Mouse (Mus musculus): ENCODE measurements around the gene Ank3.

The Ank3 gene

GRCm38 (mm10) chr10:69384640-69385039, 13.9 kb upstream of the Ank3 start:
- H3K36me3 ChIP-seq (ENCODE audit: control insufficient read depth, insufficient read depth, low read length, poor library complexity, severe bottlenecking): no peaks in the 10 kb centered on the region
- H3K27me3 ChIP-seq (ENCODE audit: control insufficient read depth, insufficient read depth, low read length, poor library complexity, severe bottlenecking): no peaks in the 10 kb centered on the region
- no peak for DNase-seq (ENCODE audit: low read depth, low spot score)

DNA sequence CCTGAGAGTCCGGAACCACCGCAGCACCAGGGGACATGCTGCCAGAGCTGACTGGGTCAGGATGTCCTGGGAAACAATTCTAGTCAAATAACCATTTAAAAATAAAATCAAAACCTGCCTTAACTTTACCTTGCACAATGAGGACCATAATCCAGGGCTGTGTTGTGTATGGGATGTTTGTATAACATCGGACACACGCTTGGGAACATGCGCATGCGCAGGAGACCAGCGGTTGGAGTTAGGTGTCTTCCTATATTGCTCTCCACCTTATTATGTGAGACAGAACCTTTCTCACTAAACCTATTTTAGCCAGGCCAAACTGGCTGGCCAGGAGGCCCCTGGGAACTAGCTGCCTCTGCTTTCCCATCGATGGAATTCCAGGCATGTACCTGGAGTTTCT, 13.4 kb upstream of the Ank3 start:
- no peaks in the 10 kb centered on the region for H3K36me3 ChIP-seq (ENCODE audit: control insufficient read depth, insufficient read depth, low read length, poor library complexity, severe bottlenecking)
- DNase-seq (ENCODE audit: low read depth, low spot score): no peak
- no peaks in the 10 kb centered on the region for H3K27me3 ChIP-seq (ENCODE audit: control insufficient read depth, insufficient read depth, low read length, poor library complexity, severe bottlenecking)

DNA sequence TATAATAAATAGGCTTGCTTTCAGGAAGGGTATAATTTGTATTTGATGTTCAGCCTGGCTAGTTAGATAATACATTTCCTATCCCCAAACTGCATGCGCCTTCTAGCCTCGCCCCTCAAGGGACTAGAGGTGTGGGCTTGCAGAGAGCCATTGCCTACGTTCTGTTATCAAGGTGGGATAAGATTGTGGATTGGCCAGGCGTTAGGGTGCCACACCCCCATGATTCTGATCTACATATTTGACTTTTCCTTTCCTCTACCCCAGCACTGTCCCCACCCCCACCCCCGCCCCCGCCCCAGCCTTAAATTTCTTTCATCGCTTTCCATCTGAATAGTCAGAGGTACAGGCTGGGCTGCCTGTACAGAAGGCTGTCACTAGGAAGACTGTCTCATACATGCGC, 11.8 kb upstream of the Ank3 start:
- H3K36me3 ChIP-seq (ENCODE audit: control insufficient read depth, insufficient read depth, low read length, poor library complexity, severe bottlenecking): no peaks in the 10 kb centered on the region
- no peaks in the 10 kb centered on the region for H3K27me3 ChIP-seq (ENCODE audit: control insufficient read depth, insufficient read depth, low read length, poor library complexity, severe bottlenecking)
- no peak for DNase-seq (ENCODE audit: low read depth, low spot score)

DNA sequence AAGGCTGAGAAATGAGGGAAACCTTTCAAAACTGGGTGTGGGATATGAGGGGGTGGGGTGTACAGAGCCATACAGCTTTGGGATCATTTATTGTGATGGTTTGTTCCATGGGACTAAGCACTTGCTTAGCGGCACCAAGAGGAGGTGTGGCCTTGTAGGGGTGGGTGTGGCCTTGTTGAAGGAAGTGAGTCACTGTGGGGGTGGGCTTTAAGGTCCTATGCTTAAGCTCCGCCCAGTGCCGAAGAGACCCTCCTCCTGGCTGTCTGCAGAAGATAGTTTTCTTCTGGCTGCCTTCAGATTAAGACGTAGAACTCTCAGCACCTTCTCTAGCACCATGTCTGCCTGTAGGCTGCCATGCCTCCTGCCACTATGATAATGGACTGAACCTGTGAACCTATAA, 9.1 kb upstream of the Ank3 start:
- Histone ChIP-seq H3K36me3 (ENCODE audit: control insufficient read depth, insufficient read depth, low read length, poor library complexity, severe bottlenecking) (no peaks in the 10 kb centered on the region), H3K27me3 (ENCODE audit: control insufficient read depth, insufficient read depth, low read length, poor library complexity, severe bottlenecking) (no peaks in the 10 kb centered on the region)
- DNase-seq (ENCODE audit: low read depth, low spot score): no peak

- Histone ChIP-seq H3K27me3 (ENCODE audit: control insufficient read depth, insufficient read depth, low read length, poor library complexity, severe bottlenecking) (no peaks in the 10 kb centered on the region), H3K36me3 (ENCODE audit: control insufficient read depth, insufficient read depth, low read length, poor library complexity, severe bottlenecking) (no peaks in the 10 kb centered on the region)
- DNase-seq (ENCODE audit: low read depth, low spot score): no peak
Measured at GRCm38 (mm10) chr10:69398197-69398762, 293 bp upstream of the Ank3 start.

DNA sequence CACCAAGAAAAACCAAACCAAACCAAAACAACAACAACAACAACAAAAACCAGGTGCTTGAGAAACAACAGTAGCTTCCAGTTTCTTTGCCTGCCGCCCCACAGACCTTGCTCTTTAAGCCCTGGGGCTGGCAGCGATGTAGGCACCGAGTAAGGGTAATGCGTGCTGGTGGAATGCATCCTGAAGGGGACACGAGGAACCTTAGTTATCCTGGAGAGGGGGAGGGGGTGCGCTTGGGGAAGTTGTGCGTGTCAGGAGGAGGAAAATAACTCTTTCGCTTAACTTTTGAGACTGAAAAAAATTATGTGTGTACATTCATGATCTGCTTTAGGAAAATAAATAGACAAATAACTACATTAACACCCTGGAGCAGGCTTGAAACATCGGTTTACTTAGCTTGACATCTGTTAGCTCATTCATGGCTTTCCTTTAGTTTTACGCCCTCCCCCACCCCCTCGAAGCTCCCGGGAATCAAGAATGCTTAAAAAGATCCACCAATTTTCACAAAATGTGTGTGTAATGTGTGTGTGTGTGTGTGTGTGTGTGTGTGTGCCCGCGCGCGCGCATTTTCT, 1.3 kb downstream of the Ank3 start:
- no peaks in the 10 kb centered on the region for H3K36me3 ChIP-seq (ENCODE audit: control insufficient read depth, insufficient read depth, low read length, poor library complexity, severe bottlenecking)
- no peak for DNase-seq (ENCODE audit: low read depth, low spot score)

GRCm38 (mm10) chr10:69405431-69405830, 6.9 kb downstream of the Ank3 start:
- no peaks in the 10 kb centered on the region for H3K36me3 ChIP-seq (ENCODE audit: control insufficient read depth, insufficient read depth, low read length, poor library complexity, severe bottlenecking)
- H3K27me3 ChIP-seq (ENCODE audit: control insufficient read depth, insufficient read depth, low read length, poor library complexity, severe bottlenecking): no peaks in the 10 kb centered on the region
- no peak for DNase-seq (ENCODE audit: low read depth, low spot score)

More for the DNA sequence above, 1.3 kb downstream of the Ank3 start:
- H3K27me3 ChIP-seq (ENCODE audit: control insufficient read depth, insufficient read depth, low read length, poor library complexity, severe bottlenecking): no peaks in the 10 kb centered on the region

DNA sequence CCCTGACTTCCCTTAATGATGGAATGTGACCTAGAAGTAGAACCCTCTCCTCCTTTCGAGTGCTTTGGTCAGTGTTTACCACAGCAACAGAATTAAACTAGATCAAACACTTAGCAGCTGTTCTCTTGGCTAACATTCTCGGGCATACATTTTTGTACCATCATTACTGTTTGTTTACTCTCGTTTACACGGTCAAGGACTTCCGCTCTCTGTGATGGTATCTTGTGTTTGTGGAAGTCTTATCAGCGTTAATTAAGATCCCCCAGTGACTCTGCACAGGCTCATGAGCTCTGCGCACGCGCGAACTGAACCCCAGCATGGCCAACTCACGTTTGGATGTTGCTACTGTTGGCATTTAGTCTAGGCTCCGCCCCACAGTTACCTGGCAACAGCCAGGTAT, 16.3 kb downstream of the Ank3 start:
- DNase-seq (ENCODE audit: low read depth, low spot score): no peak
- H3K36me3 ChIP-seq (ENCODE audit: control insufficient read depth, insufficient read depth, low read length, poor library complexity, severe bottlenecking): no peaks in the 10 kb centered on the region
- no peaks in the 10 kb centered on the region for H3K27me3 ChIP-seq (ENCODE audit: control insufficient read depth, insufficient read depth, low read length, poor library complexity, severe bottlenecking)

GRCm38 (mm10) chr10:69418716-69419115, 20.1 kb downstream of the Ank3 start:
- DNase-seq (ENCODE audit: low read depth, low spot score): no peak
- H3K27me3 ChIP-seq (ENCODE audit: control insufficient read depth, insufficient read depth, low read length, poor library complexity, severe bottlenecking): no peaks in the 10 kb centered on the region
- no peaks in the 10 kb centered on the region for H3K36me3 ChIP-seq (ENCODE audit: control insufficient read depth, insufficient read depth, low read length, poor library complexity, severe bottlenecking)

DNA sequence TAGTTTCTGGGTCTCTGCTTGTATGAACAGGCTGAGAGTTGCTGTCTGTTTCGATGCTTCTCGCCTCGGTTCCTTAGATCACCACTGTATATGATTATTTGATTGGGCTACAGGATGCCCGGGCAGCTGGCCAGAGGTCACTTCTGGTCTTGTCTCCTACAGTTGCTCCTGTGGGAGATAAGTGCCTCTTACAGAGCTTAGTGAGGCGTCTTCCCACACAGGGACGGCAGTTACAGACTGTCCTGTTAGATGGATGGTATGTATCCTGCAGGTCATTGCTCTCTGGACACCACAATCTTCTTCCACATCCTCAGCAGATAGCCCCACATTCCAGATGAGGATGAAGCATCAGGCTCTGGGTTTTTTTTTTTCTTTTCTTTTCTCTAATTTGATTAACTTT, 21.7 kb downstream of the Ank3 start:
- DNase-seq (ENCODE audit: low read depth, low spot score): no peak
- Histone ChIP-seq H3K27me3 (ENCODE audit: control insufficient read depth, insufficient read depth, low read length, poor library complexity, severe bottlenecking) (no peaks in the 10 kb centered on the region), H3K36me3 (ENCODE audit: control insufficient read depth, insufficient read depth, low read length, poor library complexity, severe bottlenecking) (no peaks in the 10 kb centered on the region)

GRCm38 (mm10) chr10:69424051-69424450, 25.5 kb downstream of the Ank3 start:
- Histone ChIP-seq H3K27me3 (ENCODE audit: control insufficient read depth, insufficient read depth, low read length, poor library complexity, severe bottlenecking) (no peaks in the 10 kb centered on the region), H3K36me3 (ENCODE audit: control insufficient read depth, insufficient read depth, low read length, poor library complexity, severe bottlenecking) (no peaks in the 10 kb centered on the region)
- DNase-seq (ENCODE audit: low read depth, low spot score): no peak

DNA sequence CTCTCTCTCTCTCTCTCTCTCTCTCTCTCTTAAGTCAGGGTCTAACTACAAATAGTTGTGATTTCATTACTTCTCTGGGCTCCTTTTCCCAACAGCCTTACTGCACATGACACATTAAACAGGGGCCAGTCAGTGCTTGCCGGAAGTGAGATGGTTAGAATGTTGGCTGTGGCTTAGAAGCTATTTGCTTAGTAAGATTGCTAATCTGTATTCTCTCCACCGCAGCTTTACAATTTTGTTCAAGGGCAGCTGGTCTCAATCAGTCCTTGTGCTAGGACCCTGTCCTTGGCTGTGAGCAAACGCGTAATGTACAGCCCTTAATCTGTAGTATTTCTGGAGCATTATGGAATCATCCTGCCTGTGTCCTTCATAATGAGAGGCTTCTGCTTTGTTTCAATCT, 31.6 kb downstream of the Ank3 start:
- Histone ChIP-seq H3K36me3 (ENCODE audit: control insufficient read depth, insufficient read depth, low read length, poor library complexity, severe bottlenecking) (no peaks in the 10 kb centered on the region), H3K27me3 (ENCODE audit: control insufficient read depth, insufficient read depth, low read length, poor library complexity, severe bottlenecking) (no peaks in the 10 kb centered on the region)
- DNase-seq (ENCODE audit: low read depth, low spot score): no peak

- no peaks in the 10 kb centered on the region for H3K36me3 ChIP-seq (ENCODE audit: control insufficient read depth, insufficient read depth, low read length, poor library complexity, severe bottlenecking)
- no peaks in the 10 kb centered on the region for H3K27me3 ChIP-seq (ENCODE audit: control insufficient read depth, insufficient read depth, low read length, poor library complexity, severe bottlenecking)
- DNase-seq (ENCODE audit: low read depth, low spot score): no peak
Measured at GRCm38 (mm10) chr10:69431101-69431500, 32.5 kb downstream of the Ank3 start.

DNA sequence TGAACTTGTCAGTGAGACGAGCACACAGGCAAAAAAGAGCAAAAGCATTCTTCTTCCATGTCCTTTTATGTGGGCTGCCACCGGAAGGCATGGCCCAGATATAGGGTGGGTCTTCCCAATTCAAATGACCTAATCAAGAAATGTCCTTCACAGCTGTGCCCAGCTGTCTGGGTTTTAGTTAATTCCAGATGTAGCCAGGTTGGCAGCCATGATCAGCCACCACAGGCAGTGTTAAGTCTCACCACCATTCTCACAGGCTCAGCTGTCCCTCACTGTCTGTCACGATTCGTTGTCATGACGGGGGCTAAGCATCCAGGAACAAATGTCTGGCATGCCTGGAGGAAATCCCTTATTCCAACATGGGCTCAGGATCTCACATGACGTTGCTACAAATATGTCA, 36.6 kb downstream of the Ank3 start:
- H3K36me3 ChIP-seq (ENCODE audit: control insufficient read depth, insufficient read depth, low read length, poor library complexity, severe bottlenecking): no peaks in the 10 kb centered on the region
- DNase-seq (ENCODE audit: low read depth, low spot score): no peak
- no peaks in the 10 kb centered on the region for H3K27me3 ChIP-seq (ENCODE audit: control insufficient read depth, insufficient read depth, low read length, poor library complexity, severe bottlenecking)

- DNase-seq (ENCODE audit: low read depth, low spot score): no peak
- H3K36me3 ChIP-seq (ENCODE audit: control insufficient read depth, insufficient read depth, low read length, poor library complexity, severe bottlenecking): no peaks in the 10 kb centered on the region
- H3K27me3 ChIP-seq (ENCODE audit: control insufficient read depth, insufficient read depth, low read length, poor library complexity, severe bottlenecking): no peaks in the 10 kb centered on the region
Measured at GRCm38 (mm10) chr10:69439449-69439848, 40.9 kb downstream of the Ank3 start.

- Histone ChIP-seq H3K27me3 (ENCODE audit: control insufficient read depth, insufficient read depth, low read length, poor library complexity, severe bottlenecking) (no peaks in the 10 kb centered on the region), H3K36me3 (ENCODE audit: control insufficient read depth, insufficient read depth, low read length, poor library complexity, severe bottlenecking) (no peaks in the 10 kb centered on the region)
- DNase-seq (ENCODE audit: low read depth, low spot score): no peak
Measured at GRCm38 (mm10) chr10:69444546-69444945, 46.0 kb downstream of the Ank3 start.

Measured in splenic B cell, adult 2 months (primary cell).